Mouse (Mus musculus) olfactory bulb, adult 2 months (tissue): ENCODE measurements around the gene Gpatch8. TPM values are rescaled to one million over a fixed set of nuclear protein-coding genes. Genes with fewer than 3 reads are reported as not detected.

Source experiments
- H3K27ac ChIP-seq: fragments of 200-500 bp; 2 replicates; pipeline ENCODE4 v1.5.1; 2012; ENCODE audit warnings: low read depth, low read length; ENCODE audit not compliant: insufficient read depth
- H3K4me1 ChIP-seq: fragments of 200-500 bp; 2 replicates; pipeline ENCODE4 v1.6.1; 2012; ENCODE audit warnings: low read length; ENCODE audit not compliant: control insufficient read depth, insufficient read depth
- H3K4me3 ChIP-seq: fragments of 200-500 bp; 2 replicates; pipeline ENCODE4 v1.5.1; 2012; ENCODE audit warnings: mild to moderate bottlenecking, low read depth, low read length, moderate library complexity; ENCODE audit not compliant: insufficient read depth
- CTCF ChIP-seq: fragments of 200-500 bp; IDR thresholded peaks from 2 replicates; pipeline ENCODE4 v1.5.1; 2012; ENCODE audit warnings: low read depth, mild to moderate bottlenecking, low read length, moderate library complexity; ENCODE audit not compliant: insufficient read depth
- POLR2A ChIP-seq: fragments of 200-500 bp; IDR thresholded peaks from 2 replicates; pipeline ENCODE4 v1.6.1; 2012; ENCODE audit warnings: mild to moderate bottlenecking, low read depth, low read length, moderate library complexity; ENCODE audit not compliant: insufficient read depth
- WGBS: fragments of 180-500 bp; shearing (Covaris S2); methylation state at CpG from one replicate; pipeline ENCODE4 v1.1.7; 2018; 5-methylcytosine and 5-hydroxymethylcytosine counted together
- polyA plus RNA-seq: library from polyadenylated mRNA; stranded (reverse); fragments of >200 nt; gene quantifications from 2 replicates; pipeline ENCODE4 v1.2.4, GENCODE M21; 2012; ENCODE audit warnings: low replicate concordance; ENCODE audit not compliant: missing spikeins, insufficient read depth, insufficient read length

The Gpatch8 gene
- polyA plus RNA-seq, 1 experiment, result 138 TPM

DNA sequence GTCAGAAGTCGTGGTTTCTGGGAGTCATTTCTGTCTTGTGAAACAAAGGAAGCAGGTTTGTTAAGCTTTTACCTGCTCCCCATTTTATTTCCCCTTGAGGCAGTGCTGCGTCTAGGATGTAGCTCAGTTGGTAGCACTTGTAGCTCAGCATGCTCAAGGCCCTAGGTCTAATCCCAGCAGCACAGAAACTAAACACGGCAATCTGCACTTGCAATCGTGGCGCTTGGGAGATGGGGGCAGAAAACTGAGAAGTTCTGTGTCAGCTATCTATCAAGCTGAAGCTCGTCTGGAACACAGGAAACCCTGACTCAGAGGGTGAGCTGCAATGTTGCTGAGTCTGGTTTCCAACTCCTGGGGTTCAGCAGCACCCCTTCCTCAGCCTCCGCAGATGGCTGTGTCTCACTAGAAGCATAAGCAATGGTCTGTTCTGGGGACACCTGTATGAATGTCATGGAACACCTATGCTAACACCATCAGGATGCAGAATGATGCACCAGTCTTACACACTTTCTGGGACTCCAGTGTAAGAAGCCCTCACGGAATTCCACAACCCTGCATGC is 127.1 kb downstream of the Gpatch8 start:
- H3K4me3 ChIP-seq, result no peak overlapping the region
- no peak overlapping the region for H3K27ac ChIP-seq
- TF ChIP-seq POLR2A (no peak), CTCF (no peak)
- 71% methylated on average over 8 of the region's 8 CpGs for WGBS
- peaks cover 19% of the 10 kb centered on the region for H3K4me1 ChIP-seq

Other genes starting within 250 kb of the Gpatch8 start
- gene Ubtf, start 236.7 kb downstream of the Gpatch8 start, polyA plus RNA-seq, result 213 TPM in 1 of 2 replicates, not detected in the other
- not detected in 2 replicates for gene Slc4a1, start 190.2 kb downstream of the Gpatch8 start, polyA plus RNA-seq
- gene Rundc3a, start 163.0 kb downstream of the Gpatch8 start, polyA plus RNA-seq, result not detected in 2 replicates
- gene Slc25a39, start 148.4 kb downstream of the Gpatch8 start, polyA plus RNA-seq, result not detected in 2 replicates
- not detected in 2 replicates for gene Grn, start 126.1 kb downstream of the Gpatch8 start, polyA plus RNA-seq
- not detected in 2 replicates for gene Fam171a2, start 108.7 kb downstream of the Gpatch8 start, polyA plus RNA-seq
- not detected in 2 replicates for gene Itga2b, start 86.3 kb downstream of the Gpatch8 start, polyA plus RNA-seq
- not detected in 2 replicates for gene Gm11627, start 23.1 kb upstream of the Gpatch8 start, polyA plus RNA-seq
- not detected in 2 replicates for gene Fzd2, start 48.0 kb upstream of the Gpatch8 start, polyA plus RNA-seq
- not detected in 2 replicates for gene Meioc, start 107.3 kb upstream of the Gpatch8 start, polyA plus RNA-seq
- gene Ccdc43, start 141.4 kb upstream of the Gpatch8 start, polyA plus RNA-seq, result not detected in 2 replicates
- gene Adam11, start 205.0 kb upstream of the Gpatch8 start, polyA plus RNA-seq, result not detected in 2 replicates